Mouse (Mus musculus) kidney, adult 2 months (tissue): ENCODE data around the gene Ptpn13.

ENCODE experiments used
- CTCF ChIP-seq: fragments of 200-500 bp; conservative IDR thresholded peaks from 2 replicates; pipeline ENCODE4 v1.5.1; 2011; ENCODE audit warnings: low read depth, mild to moderate bottlenecking, control low read depth, low read length, moderate library complexity, mixed read lengths; ENCODE audit not compliant: insufficient read depth, insufficient read length
- POLR2A ChIP-seq: fragments of 200-500 bp; IDR thresholded peaks from one replicate; pipeline ENCODE4 v1.6.1; 2011; ENCODE audit warnings: low read depth, low read length, control low read depth

GRCm38 (mm10) chr5:103579680-103580420, 154.9 kb downstream of the Ptpn13 start:
- TF ChIP-seq CTCF = no peak
- no peak for TF ChIP-seq POLR2A
